Mouse (Mus musculus): ENCODE data around the gene Pdzd2.

Pdzd2 gene

DNA sequence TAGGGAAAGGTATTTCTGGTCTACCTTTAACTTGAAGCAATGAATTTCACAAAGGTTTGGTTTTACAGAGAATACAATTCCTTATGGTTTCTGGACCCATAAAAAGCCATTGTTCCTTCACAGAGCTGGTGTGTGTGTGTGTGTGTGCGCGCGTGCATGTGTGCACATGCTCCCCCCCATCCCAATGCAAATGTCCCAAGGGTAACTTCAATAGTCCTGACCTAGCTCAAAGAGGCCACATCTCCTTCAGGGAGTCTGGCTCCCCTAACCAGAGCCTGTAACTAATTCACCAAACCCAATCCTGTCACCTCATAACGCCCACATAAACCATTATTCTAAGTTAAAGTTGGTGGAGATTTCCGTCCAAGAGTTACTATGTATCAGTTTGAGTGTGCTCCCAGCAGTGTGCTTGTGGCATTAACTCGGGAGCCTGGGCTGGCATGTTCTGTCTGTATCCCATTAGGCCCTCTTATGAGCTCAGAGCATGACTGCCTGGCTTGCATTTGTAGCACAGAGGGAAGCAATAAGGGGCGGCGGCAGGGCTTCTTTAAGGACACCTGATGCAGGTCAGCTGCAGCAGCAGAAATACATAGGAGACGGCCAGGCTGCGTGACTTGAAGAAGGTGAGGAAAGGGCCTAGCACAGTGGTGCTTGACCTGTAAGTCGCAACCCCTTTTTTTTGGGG lies 200.0 kb downstream of the Pdzd2 start:
- no peak for DNase-seq (ENCODE audit: low spot score in 2 of 2)

- DNase-seq (ENCODE audit: low spot score in 2 of 2), result no peak
These were observed 206.5 kb downstream of the Pdzd2 start for GRCm38 (mm10) chr15:12533254-12533653.

- no peak for DNase-seq (ENCODE audit: low spot score in 2 of 2)
These were observed 207.2 kb downstream of the Pdzd2 start for GRCm38 (mm10) chr15:12532568-12532967.

DNA sequence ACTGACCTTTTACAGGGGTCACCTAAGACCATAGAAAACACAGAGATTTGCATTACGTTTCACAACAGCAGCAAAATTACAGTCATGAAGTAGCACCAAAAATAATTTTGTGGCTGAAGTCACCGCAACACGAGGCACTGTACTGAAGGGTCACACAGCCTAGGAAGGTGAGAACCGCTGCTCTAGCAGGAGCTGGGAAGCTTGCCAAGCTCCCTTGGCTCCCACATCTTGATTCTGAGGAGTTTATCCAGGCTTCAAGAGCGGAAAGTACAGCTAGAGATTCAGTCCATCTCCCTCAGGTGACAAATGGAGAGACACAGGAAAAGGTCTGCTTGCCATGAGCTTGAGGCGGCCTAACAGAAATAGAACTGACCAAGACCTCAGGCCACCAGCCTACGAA lies 216.9 kb downstream of the Pdzd2 start:
- DNase-seq (ENCODE audit: low spot score in 2 of 2), result no peak

DNA sequence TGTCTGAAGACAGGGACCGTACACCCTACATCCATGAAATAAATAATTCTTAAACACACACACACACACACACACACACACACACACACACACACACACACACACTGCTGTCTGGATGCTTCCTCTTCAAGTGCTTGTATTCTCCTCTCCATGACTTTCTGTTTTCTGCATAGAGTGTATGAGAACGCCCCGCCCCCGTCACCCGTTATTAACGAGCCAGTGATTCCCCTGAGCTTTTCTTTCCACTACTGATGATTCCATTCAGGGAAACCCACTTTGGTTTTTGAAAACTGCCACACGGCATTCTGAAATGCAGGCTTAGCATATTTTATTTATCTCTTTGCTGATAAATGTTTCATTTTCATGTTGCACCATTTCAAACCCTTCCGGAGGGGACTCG lies 219.4 kb downstream of the Pdzd2 start:
- no peak for DNase-seq (ENCODE audit: low spot score in 2 of 2)

- no peak for DNase-seq (ENCODE audit: low spot score in 2 of 2)
These were observed 221.3 kb downstream of the Pdzd2 start for GRCm38 (mm10) chr15:12518370-12518973.

- DNase-seq (ENCODE audit: low spot score in 2 of 2), result no peak
These were observed 222.4 kb downstream of the Pdzd2 start for GRCm38 (mm10) chr15:12517314-12517813.

DNA sequence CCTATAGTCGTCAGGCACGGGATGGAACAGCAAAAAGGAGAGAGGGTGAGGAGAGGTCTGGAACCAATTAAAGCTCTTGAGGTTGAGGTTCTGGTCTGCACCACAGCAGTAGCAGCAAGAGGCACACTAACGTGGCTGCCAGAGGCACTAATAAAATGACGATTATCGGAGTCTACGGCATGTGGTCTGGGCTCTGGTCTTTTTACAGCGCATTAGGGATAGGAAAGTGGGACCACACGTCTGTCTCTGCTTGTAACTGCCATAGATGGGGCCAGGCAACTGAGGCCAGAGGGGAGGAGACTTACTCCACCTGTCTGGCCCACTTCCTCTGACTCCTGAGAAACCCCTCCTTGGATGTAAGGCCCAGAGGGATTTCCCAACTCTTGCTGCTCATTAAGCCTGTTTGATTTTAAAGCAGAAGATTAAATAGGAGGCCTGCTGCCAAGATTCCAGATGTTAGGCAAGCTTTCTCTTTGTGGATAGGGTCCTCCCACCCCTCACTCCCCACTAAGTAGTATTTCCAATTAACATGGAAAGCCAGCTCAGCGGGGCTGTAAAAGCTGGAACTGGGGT lies 224.4 kb downstream of the Pdzd2 start:
- no peak for DNase-seq (ENCODE audit: low spot score in 2 of 2)

- no peak for DNase-seq (ENCODE audit: low spot score in 2 of 2)
These were observed 226.2 kb downstream of the Pdzd2 start for GRCm38 (mm10) chr15:12513526-12513925.

GRCm38 (mm10) chr15:12508765-12509377 lies 230.9 kb downstream of the Pdzd2 start:
- DNase-seq (ENCODE audit: low spot score in 2 of 2), result no peak

DNA sequence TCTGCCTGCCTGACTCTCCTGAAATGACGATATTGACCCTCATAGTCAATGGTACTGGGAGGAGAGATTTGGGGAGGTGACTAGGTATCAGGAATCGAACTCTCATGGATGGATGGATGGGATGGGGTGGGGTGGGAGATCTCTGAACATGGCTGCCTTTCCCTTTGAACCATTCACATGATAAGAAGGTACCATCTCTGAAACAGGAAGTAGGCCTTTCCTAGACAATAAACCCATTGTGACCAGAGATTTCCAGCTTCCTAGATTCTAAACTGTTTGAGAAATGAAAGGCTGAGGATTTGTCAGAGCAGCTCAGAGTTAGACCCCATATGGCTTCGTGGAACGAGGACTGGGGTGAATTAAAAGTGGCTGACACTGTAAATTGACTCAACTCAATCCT lies 232.2 kb downstream of the Pdzd2 start:
- no peak for DNase-seq (ENCODE audit: low spot score in 2 of 2)

DNA sequence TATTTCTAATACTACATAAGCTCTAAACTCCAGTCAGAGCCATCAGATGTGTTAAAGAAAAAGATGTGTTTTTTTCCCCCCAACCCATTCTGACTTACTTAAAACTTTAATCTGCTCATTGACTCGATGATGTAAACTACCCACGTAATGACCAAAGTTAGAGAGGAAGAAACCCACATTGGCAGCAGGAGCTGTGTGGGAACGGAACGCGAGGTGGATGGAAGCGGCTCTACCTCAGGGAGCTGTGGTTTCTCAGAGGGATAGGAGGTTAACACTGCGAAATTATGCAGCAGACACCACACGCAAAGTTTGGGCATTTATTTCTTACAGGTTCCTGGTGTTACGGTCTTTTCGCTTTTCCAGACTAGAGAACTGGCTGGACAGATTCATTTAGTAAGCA lies 233.2 kb downstream of the Pdzd2 start:
- no peak for DNase-seq (ENCODE audit: low spot score in 2 of 2)

DNA sequence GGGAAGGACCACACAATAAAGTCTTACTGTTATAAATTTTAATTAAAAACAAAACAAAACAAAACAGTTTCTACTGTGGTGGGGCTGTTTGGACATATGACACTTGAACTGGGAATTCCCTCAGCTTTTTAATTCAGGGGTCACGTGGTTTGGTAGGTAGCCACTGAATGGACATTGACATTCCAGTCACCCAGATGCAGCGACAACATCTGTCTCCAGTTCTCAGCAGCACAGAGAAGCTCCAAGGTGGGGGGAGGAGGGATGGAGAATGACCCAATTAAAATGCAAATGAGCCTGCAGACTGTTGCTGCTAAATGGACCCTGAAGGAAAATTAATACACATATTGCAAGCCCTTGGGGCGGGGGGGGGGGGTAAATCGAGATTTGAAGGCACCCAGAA lies 233.6 kb downstream of the Pdzd2 start:
- DNase-seq (ENCODE audit: low spot score in 2 of 2), result no peak

DNA sequence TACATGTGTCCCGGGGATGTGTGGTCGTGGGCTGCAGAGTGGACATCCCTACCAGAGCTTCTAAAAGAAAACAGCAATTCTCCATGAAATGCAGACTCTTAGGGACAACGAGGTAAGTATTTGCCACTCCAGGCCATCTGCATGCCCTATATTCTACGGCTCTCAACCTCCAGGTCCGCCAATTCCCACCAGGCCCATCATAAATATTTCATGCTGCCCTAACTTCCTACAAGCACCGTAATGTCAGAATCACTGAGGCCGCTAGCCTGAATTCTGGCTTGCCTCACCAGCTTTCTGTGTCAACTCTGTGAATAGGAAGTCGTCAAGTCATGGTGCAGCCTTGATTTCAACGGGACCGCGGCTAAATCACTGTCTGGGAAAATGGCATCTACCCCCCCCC lies 234.2 kb downstream of the Pdzd2 start:
- DNase-seq (ENCODE audit: low spot score in 2 of 2), result no peak

GRCm38 (mm10) chr15:12503907-12504306 lies 235.8 kb downstream of the Pdzd2 start:
- no peak for DNase-seq (ENCODE audit: low spot score in 2 of 2)

- DNase-seq (ENCODE audit: low spot score in 2 of 2), result no peak
These were observed 237.7 kb downstream of the Pdzd2 start for GRCm38 (mm10) chr15:12501924-12502548.

DNA sequence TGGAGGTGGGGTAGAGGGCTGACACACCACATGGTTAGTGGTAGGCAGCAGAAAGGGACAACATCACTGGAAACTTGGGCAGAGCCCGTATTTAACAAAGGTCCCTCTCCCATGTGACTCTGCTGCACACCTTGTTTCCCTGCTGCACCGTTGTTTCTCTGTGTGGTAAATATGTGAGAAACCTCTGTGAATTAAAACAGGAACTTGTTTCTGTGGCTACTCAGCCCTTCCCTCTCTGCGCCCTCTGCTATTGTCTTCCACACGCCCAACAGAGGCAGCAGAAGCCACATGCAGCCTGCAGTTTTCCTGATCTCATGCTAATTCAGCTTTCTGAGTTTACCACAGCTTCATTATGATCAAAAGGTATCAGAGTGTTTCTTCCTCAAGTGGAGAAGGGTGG lies 239.1 kb downstream of the Pdzd2 start:
- no peak for DNase-seq (ENCODE audit: low spot score in 2 of 2)

GRCm38 (mm10) chr15:12494084-12494483 lies 245.6 kb downstream of the Pdzd2 start:
- DNase-seq (ENCODE audit: low spot score in 2 of 2), result no peak

DNA sequence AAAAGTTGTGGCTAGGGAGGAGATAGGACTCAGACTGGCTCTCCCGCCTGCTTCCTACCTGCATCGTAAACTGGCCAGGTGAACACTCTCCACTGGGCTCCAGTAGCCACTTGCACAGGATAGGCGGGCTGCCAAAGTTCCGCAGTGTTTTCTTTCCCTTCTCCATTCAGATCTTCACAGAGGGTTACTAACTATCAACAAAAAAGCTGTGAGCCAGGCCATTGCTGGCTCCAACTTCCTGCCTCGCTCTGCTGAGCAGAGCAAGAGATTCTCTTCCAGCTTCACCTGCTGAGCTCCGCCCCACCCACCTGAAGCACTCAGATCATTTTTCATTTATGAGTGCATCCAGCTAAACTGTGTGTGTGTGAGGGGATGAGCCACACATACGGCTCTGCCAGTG lies 246.5 kb downstream of the Pdzd2 start:
- no peak for DNase-seq (ENCODE audit: low spot score in 2 of 2)

GRCm38 (mm10) chr15:12490969-12491368 lies 248.8 kb downstream of the Pdzd2 start:
- DNase-seq (ENCODE audit: low spot score in 2 of 2), result peak; percentile 26 to 52

GRCm38 (mm10) chr15:12490527-12490926 lies 249.2 kb downstream of the Pdzd2 start:
- no peak for DNase-seq (ENCODE audit: low spot score in 2 of 2)

- DNase-seq (ENCODE audit: low spot score in 2 of 2), result no peak
These were observed 251.4 kb downstream of the Pdzd2 start for GRCm38 (mm10) chr15:12488316-12488715.
